Mouse (Mus musculus) CD4-positive, CD25-positive, alpha-beta regulatory T cell (primary cell): ENCODE data around the gene Etfdh. TPM values are rescaled to one million over a fixed set of nuclear protein-coding genes. Genes with fewer than 3 reads are reported as not detected.

Source experiments
- polyA plus RNA-seq: library from polyadenylated mRNA; unstranded; fragments of 100-300 nt; shearing (Covaris generic); gene quantifications from one replicate; pipeline ENCODE4 v1.2.1, GENCODE M21; 2017

Etfdh gene
- 42.4 TPM for polyA plus RNA-seq

GRCm38 (mm10) chr3:79629416-79629730 is at the start of gene Etfdh:
Gene Etfdh, minus strand, starts transcription at chr3:79629500.

GRCm38 (mm10) chr3:79628561-79629415 is 512 bp downstream of the Etfdh start, which contains the start of gene 4930579G24Rik:
Gene 4930579G24Rik, plus strand, starts transcription at chr3:79629079.

GRCm38 (mm10) chr3:79590863-79591792 is 38.2 kb downstream of the Etfdh start, which contains the start of gene Ppid:
Gene Ppid, plus strand, starts transcription at chr3:79591342.

GRCm38 (mm10) chr3:79567703-79568362 is 61.5 kb downstream of the Etfdh start, which contains the start of gene Fnip2:
Gene Fnip2, minus strand, starts transcription at chr3:79567796.

Other genes with a start within 250 kb of the Etfdh start
- gene Fnip2, start 61.7 kb downstream of the Etfdh start, polyA plus RNA-seq = 0.54 TPM
- 110 TPM for gene Ppid, start 38.2 kb downstream of the Etfdh start, polyA plus RNA-seq
- gene 4930579G24Rik, start 421 bp downstream of the Etfdh start, polyA plus RNA-seq = 8.2 TPM
- gene Rxfp1, start 108.4 kb upstream of the Etfdh start, polyA plus RNA-seq = 0.06 TPM
- 0.38 TPM for gene Tmem144, start 223.3 kb upstream of the Etfdh start, polyA plus RNA-seq